Mouse (Mus musculus) midbrain, embryonic 16.5 days (tissue): ENCODE results near the gene Phf7. TPM values are rescaled to one million over a fixed set of nuclear protein-coding genes. Genes with fewer than 3 reads are reported as not detected.
A peak's percentile ranks its signal among the peaks of the same experiment; 100 is the strongest.

ENCODE experiments used
- ATAC-seq: fragments of 200-750 bp; cut with Nextera tagmentation; 2 replicates; pipeline ENCODE4 v1.8.0; 2017; ENCODE audit warnings: moderate TSS enrichment
- H3K27ac ChIP-seq: fragments of 300-500 bp; sonication (generic); 2 replicates; pipeline ENCODE4 v1.5.1; 2014; ENCODE audit warnings: mild to moderate bottlenecking, low read length, mixed read lengths
- H3K27me3 ChIP-seq: fragments of 300-500 bp; sonication (generic); 2 replicates; pipeline ENCODE4 v1.6.1; 2014; ENCODE audit warnings: low read depth, low read length, mixed read lengths; ENCODE audit not compliant: control insufficient read depth, insufficient read depth
- H3K36me3 ChIP-seq: fragments of 300-500 bp; sonication (generic); 2 replicates; pipeline ENCODE4 v1.6.1; 2014; ENCODE audit warnings: mild to moderate bottlenecking, low read length, moderate library complexity, mixed read lengths; ENCODE audit not compliant: control insufficient read depth, insufficient read depth
- H3K4me1 ChIP-seq: fragments of 300-500 bp; sonication (generic); 2 replicates; pipeline ENCODE4 v1.6.1; 2014; ENCODE audit warnings: mild to moderate bottlenecking, low read length, mixed read lengths; ENCODE audit not compliant: control insufficient read depth, insufficient read depth
- H3K4me2 ChIP-seq: fragments of 300-500 bp; sonication (generic); 2 replicates; pipeline ENCODE4 v1.6.1; 2014; ENCODE audit warnings: mild to moderate bottlenecking, low read length, mixed read lengths
- H3K4me3 ChIP-seq: fragments of 300-500 bp; sonication (generic); 2 replicates; pipeline ENCODE4 v1.5.1; 2014; ENCODE audit warnings: low read depth, mild to moderate bottlenecking, low read length, moderate library complexity, mixed read lengths
- H3K9ac ChIP-seq: fragments of 300-500 bp; sonication (generic); 2 replicates; pipeline ENCODE4 v1.6.1; 2014; ENCODE audit warnings: low read depth, low read length, mixed read lengths
- H3K9me3 ChIP-seq: fragments of 300-500 bp; sonication (generic); replicated peaks from 2 replicates; pipeline ENCODE4 v1.6.1; 2014; ENCODE audit warnings: mild to moderate bottlenecking, low read length, mixed read lengths; ENCODE audit not compliant: control insufficient read depth, poor library complexity, severe bottlenecking
- WGBS: fragments of 180-500 bp; shearing (Covaris S2); extraction: QIAGEN DNeasy Blood & Tissue Kit; methylation state at CpG from one replicate; pipeline ENCODE4 v1.1.7; 2014; 5-methylcytosine and 5-hydroxymethylcytosine counted together
- polyA plus RNA-seq: library from polyadenylated mRNA; unstranded; fragments of >200 nt; fragmentation: Nextera tagmentation; extraction: Ambion mirVana; gene quantifications from 2 replicates; pipeline ENCODE4 v1.2.1, GENCODE M21; 2015

The Phf7 gene
- 10.2 and 10.8 TPM in 2 replicates for polyA plus RNA-seq

DNA sequence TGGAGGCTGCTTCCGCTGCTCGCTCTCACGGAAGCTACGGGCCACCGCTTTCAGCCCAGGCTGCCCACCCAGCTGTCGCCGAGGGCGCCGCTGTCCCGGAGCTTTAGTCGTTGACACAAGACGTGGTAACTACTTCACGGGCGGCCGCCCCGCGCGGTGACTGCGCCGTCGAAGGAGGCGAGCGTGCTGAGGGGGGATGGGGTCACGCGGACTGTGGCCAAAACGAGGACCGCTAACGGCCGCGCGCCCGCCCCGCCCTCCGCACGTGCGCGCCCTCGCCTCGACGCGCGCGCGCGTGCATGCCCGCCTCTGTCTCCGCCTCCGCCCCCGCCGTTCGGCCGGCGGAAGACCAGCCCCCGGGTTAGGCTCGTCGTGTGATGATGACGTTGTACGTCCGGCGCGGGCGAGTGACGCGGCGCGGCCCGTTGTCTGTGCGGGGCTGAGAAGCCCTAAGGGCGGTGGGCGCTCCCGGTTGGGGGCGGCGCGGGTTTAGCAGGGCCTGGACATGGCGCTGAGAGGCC lies at the start of gene Phf7, which contains the start of gene Bap1:
TSS of gene Phf7 (minus strand) at position 234 of the 521 bp plus-strand sequence.
TSS of gene Bap1 (plus strand) at position 367 of the 521 bp plus-strand sequence.
- H3K27me3 ChIP-seq = no peaks in the 10 kb centered on the region
- H3K9me3 ChIP-seq = no peaks in the 10 kb centered on the region
- peaks cover 19% of the 10 kb centered on the region for H3K4me1 ChIP-seq
- H3K4me2 ChIP-seq = peak within 1 kb of the TSS; percentile 69
- peak within 1 kb of the TSS; percentile 90 for H3K4me3 ChIP-seq
- under 1% methylated on average over 40 of the region's 75 CpGs for WGBS
- peak within 1 kb of the TSS; percentile 95 for H3K27ac ChIP-seq
- H3K36me3 ChIP-seq = peaks cover 18% of the 10 kb centered on the region
- ATAC-seq = peak; percentile 89
- peak within 1 kb of the TSS; percentile 97 for H3K9ac ChIP-seq

- H3K4me2 ChIP-seq = no peak overlapping the region
- H3K36me3 ChIP-seq = no peaks in the 10 kb centered on the region
- no peaks in the 10 kb centered on the region for H3K4me1 ChIP-seq
- H3K9me3 ChIP-seq = no peaks in the 10 kb centered on the region
- WGBS = 86% methylated on average over 8 of the region's 8 CpGs
- H3K27me3 ChIP-seq = no peaks in the 10 kb centered on the region
- no peak overlapping the region for H3K4me3 ChIP-seq
- no peak overlapping the region for H3K9ac ChIP-seq
- ATAC-seq = no peak
- H3K27ac ChIP-seq = no peak overlapping the region
Measured at GRCm38 (mm10) chr14:31285728-31286127, 34.6 kb upstream of the Phf7 start.

DNA sequence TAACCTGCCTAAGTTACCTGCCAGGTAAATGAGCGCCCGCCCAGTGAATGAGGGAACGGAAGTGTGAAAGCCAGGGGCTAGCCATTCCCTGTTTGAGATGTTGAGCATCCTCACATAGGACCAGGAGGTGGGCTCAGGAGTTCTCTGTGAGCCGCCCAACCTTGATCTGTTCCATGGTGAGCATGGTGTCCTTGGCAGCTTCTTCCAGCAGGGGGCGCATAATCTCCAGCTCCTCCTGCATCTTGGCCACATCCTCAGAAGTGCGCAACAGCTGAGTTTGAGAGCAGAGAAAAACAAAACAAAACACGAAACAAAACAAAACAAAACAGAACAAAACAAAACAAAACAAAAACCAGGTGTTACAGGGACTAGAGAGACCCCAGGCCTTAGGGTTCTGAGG lies 21.0 kb upstream of the Phf7 start:
- H3K4me3 ChIP-seq = no peak overlapping the region
- H3K9me3 ChIP-seq = no peaks in the 10 kb centered on the region
- ATAC-seq = no peak
- H3K27ac ChIP-seq = no peak overlapping the region
- no peak overlapping the region for H3K4me2 ChIP-seq
- H3K36me3 ChIP-seq = no peaks in the 10 kb centered on the region
- no peak overlapping the region for H3K9ac ChIP-seq
- H3K4me1 ChIP-seq = peaks cover 25% of the 10 kb centered on the region
- H3K27me3 ChIP-seq = no peaks in the 10 kb centered on the region
- 22% methylated on average over 7 of the region's 7 CpGs for WGBS

GRCm38 (mm10) chr14:31271121-31271520 lies 20.0 kb upstream of the Phf7 start:
- H3K36me3 ChIP-seq = no peaks in the 10 kb centered on the region
- 96% methylated on average over 6 of the region's 6 CpGs for WGBS
- no peaks in the 10 kb centered on the region for H3K9me3 ChIP-seq
- no peak overlapping the region for H3K4me2 ChIP-seq
- H3K27me3 ChIP-seq = no peaks in the 10 kb centered on the region
- no peak for ATAC-seq
- H3K9ac ChIP-seq = no peak overlapping the region
- no peak overlapping the region for H3K4me3 ChIP-seq
- H3K27ac ChIP-seq = no peak overlapping the region
- peaks cover 25% of the 10 kb centered on the region for H3K4me1 ChIP-seq

GRCm38 (mm10) chr14:31269456-31270100 lies 18.5 kb upstream of the Phf7 start:
- peak; percentile 72 for ATAC-seq
- no peaks in the 10 kb centered on the region for H3K36me3 ChIP-seq
- H3K4me3 ChIP-seq = peak overlapping the region; percentile 29
- peaks cover 25% of the 10 kb centered on the region for H3K4me1 ChIP-seq
- H3K9ac ChIP-seq = peak overlapping the region; percentile 52
- peak overlapping the region; percentile 48 for H3K4me2 ChIP-seq
- H3K9me3 ChIP-seq = no peaks in the 10 kb centered on the region
- 17% methylated on average over 28 of the region's 28 CpGs for WGBS
- H3K27ac ChIP-seq = peak overlapping the region; percentile 85
- H3K27me3 ChIP-seq = no peaks in the 10 kb centered on the region

- 17% methylated on average over 9 of the region's 9 CpGs for WGBS
- H3K4me3 ChIP-seq = peak overlapping the region; percentile 29
- H3K27ac ChIP-seq = peak overlapping the region; percentile 85
Measured at GRCm38 (mm10) chr14:31268301-31269001, 17.3 kb upstream of the Phf7 start.

DNA sequence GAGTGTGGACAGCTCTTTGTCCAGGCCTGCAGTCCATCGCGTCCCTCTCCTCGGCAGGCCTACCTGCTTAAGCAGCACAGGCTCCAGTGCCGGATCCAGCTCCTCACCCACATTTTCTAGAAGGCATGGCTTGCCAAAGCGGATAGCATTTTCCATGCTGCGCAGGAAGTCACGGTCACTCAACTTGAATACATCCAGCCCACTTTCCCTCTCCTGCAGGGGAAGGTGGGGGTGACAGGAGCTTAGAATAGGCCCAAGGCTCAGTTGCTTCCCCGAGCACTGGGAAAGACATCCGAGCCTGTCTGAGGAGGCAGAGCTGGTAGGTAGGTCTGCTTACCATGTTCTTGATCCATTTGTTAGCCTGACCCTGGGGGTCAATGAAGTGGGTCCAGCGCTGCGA lies 16.5 kb upstream of the Phf7 start:
- Histone ChIP-seq H3K9ac (no peak overlapping the region), H3K4me1 (peaks cover 25% of the 10 kb centered on the region), H3K36me3 (peaks cover 3% of the 10 kb centered on the region; the same call in 1 of the 2 replicates), H3K4me3 (no peak overlapping the region), H3K4me2 (no peak overlapping the region), H3K27ac (peak overlapping the region; percentile 85), H3K27me3 (no peaks in the 10 kb centered on the region), H3K9me3 (no peaks in the 10 kb centered on the region)
- WGBS = 86% methylated on average over 11 of the region's 11 CpGs
- ATAC-seq = no peak

More at GRCm38 (mm10) chr14:31268301-31269001, 17.3 kb upstream of the Phf7 start:
- peak; percentile 85 for ATAC-seq
- Histone ChIP-seq H3K4me1 (peaks cover 25% of the 10 kb centered on the region), H3K4me2 (peak overlapping the region; percentile 48), H3K36me3 (no peaks in the 10 kb centered on the region), H3K9me3 (no peaks in the 10 kb centered on the region), H3K27me3 (no peaks in the 10 kb centered on the region), H3K9ac (peak overlapping the region; percentile 52; the same call in 1 of the 2 replicates)

DNA sequence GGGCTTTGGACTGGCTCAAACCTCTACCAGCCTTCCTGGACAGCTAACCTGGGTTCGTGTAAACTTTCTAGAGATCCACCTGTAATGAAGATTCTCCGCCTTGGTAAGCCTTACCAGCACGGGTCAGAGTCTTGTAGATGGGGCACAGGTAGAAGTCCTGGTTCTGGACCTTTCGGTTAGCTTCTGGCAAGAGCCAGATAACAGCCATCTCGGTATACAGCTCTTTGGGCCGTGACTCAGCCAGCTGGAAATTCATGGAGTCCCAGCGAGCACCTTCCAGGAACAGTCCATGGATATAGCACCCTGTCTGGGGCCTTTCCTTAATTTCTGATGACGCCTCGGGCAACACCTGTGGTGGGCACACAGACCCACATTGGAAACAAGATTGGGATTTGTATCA lies 9.8 kb upstream of the Phf7 start:
- H3K27me3 ChIP-seq = no peaks in the 10 kb centered on the region
- H3K4me3 ChIP-seq = no peak overlapping the region
- WGBS = 97% methylated on average over 9 of the region's 9 CpGs
- no peak overlapping the region for H3K4me2 ChIP-seq
- no peaks in the 10 kb centered on the region for H3K9me3 ChIP-seq
- H3K36me3 ChIP-seq = peaks cover 46% of the 10 kb centered on the region
- no peak overlapping the region for H3K9ac ChIP-seq
- no peaks in the 10 kb centered on the region for H3K4me1 ChIP-seq
- H3K27ac ChIP-seq = no peak overlapping the region
- ATAC-seq = no peak

DNA sequence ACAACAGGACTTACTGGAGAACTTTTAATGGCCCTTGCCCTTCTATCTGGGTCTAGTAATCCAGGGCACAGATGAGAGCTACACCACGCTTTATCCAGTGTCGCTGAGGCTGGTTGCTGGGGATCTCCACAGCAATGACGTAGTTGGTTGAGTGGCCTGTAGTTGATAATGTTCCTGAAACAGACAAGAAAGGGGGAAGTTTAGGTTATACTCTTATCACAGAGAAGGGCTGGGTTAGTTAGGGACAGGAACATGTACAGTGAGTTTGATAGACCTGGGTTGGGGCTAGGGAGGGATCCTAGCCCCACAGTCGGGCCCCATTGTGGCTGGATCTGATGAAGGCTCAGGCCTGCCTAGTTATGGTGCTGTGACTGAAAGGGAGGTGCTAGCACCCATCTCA lies 9.3 kb upstream of the Phf7 start:
- no peak overlapping the region for H3K4me3 ChIP-seq
- no peak for ATAC-seq
- no peak overlapping the region for H3K27ac ChIP-seq
- H3K9me3 ChIP-seq = no peaks in the 10 kb centered on the region
- WGBS = 96% methylated on average over 4 of the region's 4 CpGs
- no peaks in the 10 kb centered on the region for H3K27me3 ChIP-seq
- H3K4me2 ChIP-seq = no peak overlapping the region
- peaks cover 49% of the 10 kb centered on the region for H3K36me3 ChIP-seq
- no peaks in the 10 kb centered on the region for H3K4me1 ChIP-seq
- H3K9ac ChIP-seq = no peak overlapping the region
